Mouse (Mus musculus): ENCODE results near the gene Rbm45.

DNA sequence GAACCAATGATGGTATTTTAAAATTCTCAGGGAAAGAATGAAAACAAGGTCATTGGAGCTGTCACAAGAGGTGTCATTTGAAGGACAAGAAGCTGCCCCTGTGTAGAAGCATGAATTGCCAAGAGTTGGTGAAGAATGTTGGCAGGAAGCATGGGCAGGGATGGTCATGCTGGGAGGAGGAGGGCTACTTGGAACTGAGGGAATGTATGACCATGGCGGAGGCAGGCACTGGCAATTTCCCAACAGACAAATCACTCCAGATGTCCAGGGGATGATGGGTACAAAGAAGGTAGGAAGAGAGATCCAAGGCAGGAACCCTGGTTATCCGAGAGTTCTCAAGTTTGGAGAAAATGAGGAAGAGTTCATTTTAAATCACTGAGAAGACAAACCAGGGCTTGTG is 40.2 kb downstream of the Rbm45 start:
- TF ChIP-seq CTCF (IDR thresholded peaks at IDR 0.05; ENCODE audit: borderline replicate concordance, control insufficient read depth, extremely low read depth, insufficient read depth, low read length, poor library complexity) (no peak), POLR2A (IDR thresholded peaks at IDR 0.05; ENCODE audit: control insufficient read depth, extremely low read depth, insufficient read depth, low read length, poor library complexity) (no peak)

Data from thymus, adult 2 months (tissue).